Mouse (Mus musculus): ENCODE measurements around the gene Thsd4. TPM values are rescaled to one million over a fixed set of nuclear protein-coding genes. Genes with fewer than 3 reads are reported as not detected.
"Not testable (repeated sequence)": the region's sequence is repeated elsewhere in the genome, so short reads cannot be mapped to it uniquely, and the experiment has no call there.

The Thsd4 gene
- polyA plus RNA-seq, 1 experiment: 1.9 TPM

DNA sequence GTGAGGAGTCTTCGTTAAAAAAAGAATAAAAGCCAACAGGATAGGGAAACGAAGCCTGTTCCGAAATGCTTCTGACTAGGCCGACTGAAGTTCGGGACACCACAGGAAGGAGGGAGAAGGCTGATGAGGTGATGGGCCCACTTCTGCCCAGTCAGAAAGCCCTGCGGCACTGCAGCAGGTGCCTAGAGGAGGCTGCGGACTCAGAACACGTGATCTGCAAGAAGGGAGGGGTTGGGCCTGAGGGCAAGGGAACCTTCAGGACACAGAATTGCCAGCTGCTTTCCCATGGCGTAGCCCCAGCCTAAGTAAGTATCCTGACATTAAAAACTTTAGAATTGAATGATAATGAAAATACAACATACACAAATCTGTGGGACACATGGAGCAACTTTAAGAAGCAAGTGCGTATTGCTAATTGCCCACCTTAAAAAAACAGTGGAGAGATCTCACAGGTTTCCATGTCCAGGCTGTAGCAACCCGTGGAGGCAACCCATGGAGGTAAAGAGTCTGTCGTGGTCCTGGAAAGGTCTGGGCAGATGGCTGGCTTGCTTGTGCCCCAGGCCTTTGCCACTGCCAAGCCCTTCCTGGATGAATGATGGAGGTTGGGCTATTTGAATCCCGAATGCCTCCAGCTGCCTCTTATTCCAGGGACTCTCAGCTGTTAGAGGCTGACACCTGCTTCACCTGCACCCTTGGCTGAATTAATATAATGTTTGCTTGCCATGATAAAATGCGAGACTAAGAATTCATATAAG is 560.5 kb downstream of the Thsd4 start:
- Histone ChIP-seq H3K9ac (ENCODE audit: low read depth, poor library complexity, severe bottlenecking) (no peak overlapping the region), H3K4me1 (ENCODE audit: control insufficient read depth, insufficient read depth, low read length) (peaks cover 5% of the 10 kb centered on the region), H3K36me3 (ENCODE audit: control insufficient read depth, insufficient read depth, low read length, poor library complexity, severe bottlenecking) (no peaks in the 10 kb centered on the region), H3K9me3 (replicated peaks; ENCODE audit: control insufficient read depth, insufficient read depth, low read length, poor library complexity, severe bottlenecking) (no peaks in the 10 kb centered on the region), H3K27me3 (ENCODE audit: control insufficient read depth, insufficient read depth, low read length, poor library complexity, severe bottlenecking) (no peaks in the 10 kb centered on the region), H3K27ac (ENCODE audit: insufficient read depth, low read length) (no peak overlapping the region), H3K4me3 (ENCODE audit: low read depth, low read length) (no peak overlapping the region)
- no peak for TF ChIP-seq POLR2A (IDR thresholded peaks at IDR 0.05; ENCODE audit: insufficient read depth, low read length)
- TF ChIP-seq CTCF (IDR thresholded peaks at IDR 0.05; ENCODE audit: low read depth, low read length): no peak
- no peak for TF ChIP-seq EP300 (IDR thresholded peaks at IDR 0.05; ENCODE audit: insufficient read depth, low read depth, low read length)

DNA sequence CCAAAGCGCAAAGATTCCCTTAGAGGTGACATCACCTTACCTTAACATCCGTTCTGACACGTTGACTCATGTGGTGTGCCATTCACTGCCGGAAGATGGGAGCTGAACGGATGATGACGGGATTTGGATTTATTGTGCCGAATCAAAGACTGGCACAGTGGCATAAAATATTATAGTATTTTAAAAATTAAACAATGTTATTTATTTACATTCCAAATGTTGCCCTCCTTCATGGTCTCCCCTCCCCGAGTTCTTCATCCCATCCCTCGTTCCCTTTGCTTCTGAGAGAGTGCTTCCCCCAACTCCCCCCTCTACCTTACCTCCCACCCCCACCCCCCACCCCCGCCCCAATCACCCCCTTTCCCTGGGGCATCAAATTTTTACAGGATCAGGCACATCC is 561.3 kb downstream of the Thsd4 start, which contains the start of gene Nr2e3:
Gene Nr2e3, minus strand, starts transcription at position 101 of the 400 bp plus-strand sequence.
- H3K4me1 ChIP-seq (ENCODE audit: control insufficient read depth, insufficient read depth, low read length): peaks cover 1% of the 10 kb centered on the region
- no peaks in the 10 kb centered on the region for H3K9me3 ChIP-seq (replicated peaks; ENCODE audit: control insufficient read depth, insufficient read depth, low read length, poor library complexity, severe bottlenecking)
- H3K9ac ChIP-seq (ENCODE audit: low read depth, poor library complexity, severe bottlenecking): no peak within 1 kb of the TSS
- no peak within 1 kb of the TSS for H3K4me3 ChIP-seq (ENCODE audit: low read depth, low read length)
- no peaks in the 10 kb centered on the region for H3K27me3 ChIP-seq (ENCODE audit: control insufficient read depth, insufficient read depth, low read length, poor library complexity, severe bottlenecking)
- H3K36me3 ChIP-seq (ENCODE audit: control insufficient read depth, insufficient read depth, low read length, poor library complexity, severe bottlenecking): no peaks in the 10 kb centered on the region
- H3K27ac ChIP-seq (ENCODE audit: insufficient read depth, low read length): no peak within 1 kb of the TSS
- no peak for TF ChIP-seq POLR2A (IDR thresholded peaks at IDR 0.05; ENCODE audit: insufficient read depth, low read length)
- no peak for TF ChIP-seq EP300 (IDR thresholded peaks at IDR 0.05; ENCODE audit: insufficient read depth, low read depth, low read length)
- TF ChIP-seq CTCF (IDR thresholded peaks at IDR 0.05; ENCODE audit: low read depth, low read length): no peak

DNA sequence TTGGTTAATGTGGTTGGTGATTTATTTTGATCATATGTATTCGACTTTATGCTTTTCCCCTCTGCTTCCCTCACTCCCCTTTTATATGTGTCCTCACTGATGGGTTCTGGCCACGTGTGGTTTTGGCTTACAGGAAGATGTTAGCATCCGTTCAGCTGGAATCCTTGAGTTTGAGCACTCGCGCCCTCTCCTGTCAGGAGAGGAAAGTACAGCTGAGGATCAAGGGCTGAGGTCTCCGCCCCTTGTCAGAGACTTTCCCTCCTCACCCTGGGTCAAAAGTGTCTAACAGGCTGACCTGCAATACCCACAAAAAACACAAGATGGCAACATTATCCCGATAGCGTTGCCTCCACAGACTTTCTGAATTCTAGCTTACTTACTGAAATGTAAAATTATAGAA is 562.6 kb downstream of the Thsd4 start:
- no peak overlapping the region for H3K9ac ChIP-seq (ENCODE audit: low read depth, poor library complexity, severe bottlenecking)
- TF ChIP-seq CTCF (IDR thresholded peaks at IDR 0.05; ENCODE audit: low read depth, low read length) (peak; percentile 88), EP300 (IDR thresholded peaks at IDR 0.05; ENCODE audit: insufficient read depth, low read depth, low read length) (no peak), POLR2A (IDR thresholded peaks at IDR 0.05; ENCODE audit: insufficient read depth, low read length) (no peak)

DNA sequence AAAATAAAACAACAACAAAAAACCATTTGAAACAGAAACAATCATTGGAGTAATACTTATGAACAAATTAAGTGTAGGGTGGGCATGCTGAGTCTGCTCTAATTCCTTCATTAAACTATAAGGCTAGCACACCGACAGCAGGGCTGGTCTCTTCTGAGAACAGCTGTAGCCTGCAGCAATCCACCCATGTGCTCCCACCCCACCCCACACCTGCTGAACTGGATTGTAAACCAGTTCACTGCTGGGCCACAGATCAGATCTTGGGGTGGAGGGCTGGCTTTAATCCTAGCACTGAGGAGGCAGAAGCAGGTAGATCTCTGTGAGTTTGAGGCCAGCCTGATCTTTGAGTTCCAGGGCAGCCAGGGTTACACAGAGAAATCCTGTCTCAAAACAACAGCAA is 563.7 kb downstream of the Thsd4 start:
- H3K4me1 ChIP-seq (ENCODE audit: control insufficient read depth, insufficient read depth, low read length); H3K27me3 ChIP-seq (ENCODE audit: control insufficient read depth, insufficient read depth, low read length, poor library complexity, severe bottlenecking); H3K9me3 ChIP-seq (replicated peaks; ENCODE audit: control insufficient read depth, insufficient read depth, low read length, poor library complexity, severe bottlenecking); H3K9ac ChIP-seq (ENCODE audit: low read depth, poor library complexity, severe bottlenecking); H3K4me3 ChIP-seq (ENCODE audit: low read depth, low read length); H3K27ac ChIP-seq (ENCODE audit: insufficient read depth, low read length); H3K36me3 ChIP-seq (ENCODE audit: control insufficient read depth, insufficient read depth, low read length, poor library complexity, severe bottlenecking): not testable (repeated sequence)

More for the DNA sequence above, 562.6 kb downstream of the Thsd4 start:
- no peaks in the 10 kb centered on the region for H3K36me3 ChIP-seq (ENCODE audit: control insufficient read depth, insufficient read depth, low read length, poor library complexity, severe bottlenecking)
- H3K4me3 ChIP-seq (ENCODE audit: low read depth, low read length): no peak overlapping the region
- no peaks in the 10 kb centered on the region for H3K27me3 ChIP-seq (ENCODE audit: control insufficient read depth, insufficient read depth, low read length, poor library complexity, severe bottlenecking)
- H3K9me3 ChIP-seq (replicated peaks; ENCODE audit: control insufficient read depth, insufficient read depth, low read length, poor library complexity, severe bottlenecking): no peaks in the 10 kb centered on the region
- H3K27ac ChIP-seq (ENCODE audit: insufficient read depth, low read length): no peak overlapping the region
- peaks cover 1% of the 10 kb centered on the region for H3K4me1 ChIP-seq (ENCODE audit: control insufficient read depth, insufficient read depth, low read length)

DNA sequence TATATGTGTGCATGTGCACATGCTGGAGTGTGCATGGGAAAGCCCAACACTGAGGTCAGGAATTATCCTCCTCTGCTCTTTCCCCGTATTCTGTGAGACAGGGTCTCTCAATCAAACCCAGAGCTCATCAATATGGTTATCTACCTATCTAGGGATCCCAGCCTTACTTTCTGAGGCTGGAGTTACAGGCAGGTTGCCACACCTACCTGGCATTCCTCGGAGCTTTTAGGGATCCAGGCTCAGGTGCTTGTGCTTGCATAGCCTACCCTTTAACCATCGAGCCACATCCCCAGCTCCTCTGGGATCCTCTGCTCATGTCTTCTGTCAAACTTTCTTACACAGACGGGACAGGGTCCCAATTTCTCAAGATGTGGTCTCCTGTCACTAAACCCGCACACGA is 565.4 kb downstream of the Thsd4 start:
- H3K4me1 ChIP-seq (ENCODE audit: control insufficient read depth, insufficient read depth, low read length): peaks cover under 1% of the 10 kb centered on the region
- no peaks in the 10 kb centered on the region for H3K9me3 ChIP-seq (replicated peaks; ENCODE audit: control insufficient read depth, insufficient read depth, low read length, poor library complexity, severe bottlenecking)
- no peak for TF ChIP-seq EP300 (IDR thresholded peaks at IDR 0.05; ENCODE audit: insufficient read depth, low read depth, low read length)
- TF ChIP-seq CTCF (IDR thresholded peaks at IDR 0.05; ENCODE audit: low read depth, low read length): no peak
- TF ChIP-seq POLR2A (IDR thresholded peaks at IDR 0.05; ENCODE audit: insufficient read depth, low read length): no peak
- no peaks in the 10 kb centered on the region for H3K27me3 ChIP-seq (ENCODE audit: control insufficient read depth, insufficient read depth, low read length, poor library complexity, severe bottlenecking)
- H3K9ac ChIP-seq (ENCODE audit: low read depth, poor library complexity, severe bottlenecking): no peak overlapping the region
- H3K27ac ChIP-seq (ENCODE audit: insufficient read depth, low read length): no peak overlapping the region
- H3K4me3 ChIP-seq (ENCODE audit: low read depth, low read length): peak overlapping the region; percentile 16
- H3K36me3 ChIP-seq (ENCODE audit: control insufficient read depth, insufficient read depth, low read length, poor library complexity, severe bottlenecking): no peaks in the 10 kb centered on the region

DNA sequence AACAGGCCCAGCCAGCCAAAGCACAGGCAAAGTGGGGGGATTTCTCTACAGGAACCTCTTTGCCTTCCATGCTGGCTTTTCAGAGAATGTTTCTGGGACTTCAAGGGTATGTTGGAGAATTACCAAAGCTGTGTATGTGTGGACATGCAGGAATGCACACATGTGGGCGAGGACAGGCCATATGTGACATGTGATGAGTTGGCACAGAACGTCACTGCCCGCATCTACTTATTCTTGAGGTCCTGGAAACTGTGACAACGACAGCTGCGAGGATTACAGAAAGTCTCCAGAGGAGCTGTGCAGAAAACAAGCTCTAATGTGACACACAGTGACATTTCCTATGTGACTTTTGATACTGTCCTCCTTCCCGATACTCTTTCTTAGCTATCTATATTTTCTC is 566.2 kb downstream of the Thsd4 start:
- H3K4me1 ChIP-seq (ENCODE audit: control insufficient read depth, insufficient read depth, low read length): no peaks in the 10 kb centered on the region
- no peaks in the 10 kb centered on the region for H3K36me3 ChIP-seq (ENCODE audit: control insufficient read depth, insufficient read depth, low read length, poor library complexity, severe bottlenecking)
- H3K4me3 ChIP-seq (ENCODE audit: low read depth, low read length): no peak overlapping the region
- no peak for TF ChIP-seq POLR2A (IDR thresholded peaks at IDR 0.05; ENCODE audit: insufficient read depth, low read length)
- no peak for TF ChIP-seq CTCF (IDR thresholded peaks at IDR 0.05; ENCODE audit: low read depth, low read length)
- TF ChIP-seq EP300 (IDR thresholded peaks at IDR 0.05; ENCODE audit: insufficient read depth, low read depth, low read length): no peak
- H3K9me3 ChIP-seq (replicated peaks; ENCODE audit: control insufficient read depth, insufficient read depth, low read length, poor library complexity, severe bottlenecking): no peaks in the 10 kb centered on the region
- no peak overlapping the region for H3K9ac ChIP-seq (ENCODE audit: low read depth, poor library complexity, severe bottlenecking)
- H3K27ac ChIP-seq (ENCODE audit: insufficient read depth, low read length): no peak overlapping the region
- H3K27me3 ChIP-seq (ENCODE audit: control insufficient read depth, insufficient read depth, low read length, poor library complexity, severe bottlenecking): no peaks in the 10 kb centered on the region
